Comparison of ENCODE assay signal across 18 mouse cellular contexts in the genomic region with DNA sequence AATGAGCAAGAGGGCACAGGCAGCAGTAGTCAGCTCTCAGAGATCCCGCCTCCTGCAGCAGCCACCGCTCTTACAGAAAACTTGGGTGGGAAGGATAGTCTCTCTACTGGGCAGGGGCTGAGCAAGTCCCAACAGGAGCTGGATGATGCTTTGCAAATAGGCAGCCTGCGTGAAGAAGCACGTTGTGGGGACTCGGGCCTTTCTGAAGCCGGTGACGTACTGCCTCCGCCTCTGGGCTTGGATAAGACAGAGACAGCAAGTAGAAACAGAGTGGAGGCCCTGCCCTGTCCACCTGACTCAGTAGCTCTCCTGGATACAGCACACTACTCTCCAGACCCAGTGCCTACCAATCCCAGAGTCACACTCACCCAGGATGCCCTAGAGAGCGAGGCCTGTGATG. TPM values are rescaled to one million over a fixed set of nuclear protein-coding genes. Genes with fewer than 3 reads are reported as not detected.
DNase-seq lines count a peak whose midpoint lies in the region; ATAC-seq lines count a peak whose summit lies in the region.
"Had no signal": no experiment of that assay in that cellular context is flagged by ENCODE, and none has a peak within 500 bp of the region (broad histone marks: within the 10 kb centered on the region; RNA-seq: fewer than 3 reads in every experiment).

No protein-coding gene starts in this region.

- H3K4me1 ChIP-seq in heart, embryonic 16.5 days (ENCODE audit: control insufficient read depth, insufficient read depth, low read length) = peaks cover 25% of the 10 kb centered on the region
- H3K4me1 ChIP-seq in heart, embryonic 12.5 days (replicated peaks) = peaks cover 42% of the 10 kb centered on the region
- no peaks in the 10 kb centered on the region for H3K4me1 ChIP-seq in stomach, embryonic 15.5 days
- H3K4me1 ChIP-seq: forebrain, embryonic 15.5 days had no signal

- peak overlapping the region; percentile 51; the same call in 1 of the 2 replicates for H3K27ac ChIP-seq in heart, embryonic 16.5 days (ENCODE audit: low read length)
- H3K27ac ChIP-seq in heart, embryonic 12.5 days (ENCODE audit: poor library complexity, severe bottlenecking) = no peak overlapping the region
- H3K27ac ChIP-seq in stomach, embryonic 15.5 days = no peak overlapping the region
- H3K27ac ChIP-seq: forebrain, embryonic 15.5 days; hindbrain, embryonic 10.5 days; hindbrain, embryonic 14.5 days; intestine, embryonic 15.5 days had no signal

- no peak for ATAC-seq in heart, embryonic 16.5 days (replicated peaks; ENCODE audit: extremely low read depth, insufficient read depth, low FRiP score)
- no peak for ATAC-seq in heart, embryonic 12.5 days (ENCODE audit: insufficient number of reproducible peaks, low FRiP score)
- peak; percentile 43; the same call in 1 of the 2 replicates for ATAC-seq in stomach, embryonic 15.5 days (ENCODE audit: insufficient read depth, low FRiP score, low read depth)
- ATAC-seq: activated CD4-positive, CD25-positive, alpha-beta regulatory T cell, adult 4 months; forebrain, embryonic 15.5 days; intestine, embryonic 15.5 days; Patski had no signal

- no peak overlapping the region for H3K9ac ChIP-seq in heart, embryonic 16.5 days (ENCODE audit: low read length)
- H3K9ac ChIP-seq in heart, embryonic 12.5 days = no peak overlapping the region
- H3K9ac ChIP-seq in stomach, embryonic 15.5 days = no peak overlapping the region
- H3K9ac ChIP-seq: forebrain, embryonic 15.5 days; hindbrain, embryonic 14.5 days; intestine, embryonic 15.5 days had no signal

- intact Hi-C loops in gastrocnemius, postnatal 14 days (cut with DNase I; ENCODE audit: low total_unique reads) = no loop called here
- intact Hi-C loops in left cerebral cortex, postnatal 36 days (cut with DNase I) = no loop called here

- DNase-seq in urinary bladder, postnatal 14 days (ENCODE audit: low spot score) = peak; percentile 49
- no peak for DNase-seq in urinary bladder, adult 2 months (ENCODE audit: low spot score)
- DNase-seq in gastrocnemius, postnatal 14 days = no peak
- no peak for DNase-seq in left cerebral cortex, postnatal 36 days (ENCODE audit: low spot score in 2 of 2)
- DNase-seq: adrenal gland, adult 8-10 months; adrenal gland, postnatal 36 days; cerebellum, adult 2 months; heart, adult 18-20 months had no signal

- 85% methylated on average over 9 of the region's 9 CpGs for WGBS in heart, embryonic 16.5 days
- WGBS in heart, embryonic 12.5 days = 91% methylated on average over 9 of the region's 9 CpGs
- WGBS in stomach, embryonic 15.5 days = 81% methylated on average over 9 of the region's 9 CpGs

- H3K9me3 ChIP-seq in heart, embryonic 16.5 days (replicated peaks; ENCODE audit: control insufficient read depth, low read length) = no peaks in the 10 kb centered on the region
- no peaks in the 10 kb centered on the region for H3K9me3 ChIP-seq in heart, embryonic 12.5 days (replicated peaks)
- H3K9me3 ChIP-seq in stomach, embryonic 15.5 days = no peaks in the 10 kb centered on the region
- H3K9me3 ChIP-seq: forebrain, embryonic 15.5 days; hindbrain, embryonic 10.5 days; intestine, embryonic 15.5 days had no signal

- no peak overlapping the region for H3K4me2 ChIP-seq in heart, embryonic 16.5 days (ENCODE audit: low read depth, low read length)
- H3K4me2 ChIP-seq in heart, embryonic 12.5 days = no peak overlapping the region
- H3K4me2 ChIP-seq in stomach, embryonic 15.5 days = no peak overlapping the region
- H3K4me2 ChIP-seq: forebrain, embryonic 15.5 days; heart, embryonic 11.5 days; hindbrain, embryonic 14.5 days; intestine, embryonic 15.5 days had no signal

- no peaks in the 10 kb centered on the region for H3K36me3 ChIP-seq in heart, embryonic 16.5 days (ENCODE audit: control insufficient read depth, insufficient read depth)
- no peaks in the 10 kb centered on the region for H3K36me3 ChIP-seq in heart, embryonic 12.5 days
- no peaks in the 10 kb centered on the region for H3K36me3 ChIP-seq in stomach, embryonic 15.5 days
- H3K36me3 ChIP-seq: forebrain, embryonic 15.5 days; hindbrain, embryonic 10.5 days; intestine, embryonic 15.5 days had no signal

- no peaks in the 10 kb centered on the region for H3K27me3 ChIP-seq in heart, embryonic 16.5 days (ENCODE audit: control insufficient read depth, insufficient read depth, low read length)
- H3K27me3 ChIP-seq in heart, embryonic 12.5 days (replicated peaks) = peaks cover 9% of the 10 kb centered on the region
- H3K27me3 ChIP-seq in stomach, embryonic 15.5 days (replicated peaks) = no peaks in the 10 kb centered on the region
- H3K27me3 ChIP-seq: forebrain, embryonic 15.5 days; intestine, embryonic 15.5 days; Patski had no signal

- H3K4me3 ChIP-seq in heart, embryonic 16.5 days (ENCODE audit: low read length) = no peak overlapping the region
- H3K4me3 ChIP-seq in heart, embryonic 12.5 days = no peak overlapping the region
- no peak overlapping the region for H3K4me3 ChIP-seq in stomach, embryonic 15.5 days (replicated peaks)
- H3K4me3 ChIP-seq: forebrain, embryonic 15.5 days; hindbrain, embryonic 10.5 days; intestine, embryonic 15.5 days had no signal

RNA-seq across cellular contexts. Expression of a gene that starts 47.1 kb away (rescaled TPM):
- polyA plus RNA-seq in heart, embryonic 16.5 days (2015; fragmentation: Nextera tagmentation; extraction: Ambion mirVana) = 45.0 and 47.0 TPM in 2 replicates
- 53.7 and 58.6 TPM in 2 replicates for polyA plus RNA-seq in heart, embryonic 12.5 days (2016; fragmentation: Nextera tagmentation; extraction: Ambion mirVana)
- polyA plus RNA-seq in urinary bladder, adult 2 months (2012; rRNA removed) = 67.5 and 88.1 TPM in 2 replicates
- polyA plus RNA-seq in stomach, embryonic 15.5 days (2015; fragmentation: Nextera tagmentation; extraction: Ambion mirVana) = 21.4 and 28.1 TPM in 2 replicates
- 100 to 1,000 TPM; 227 to 381 TPM for total RNA-seq in gastrocnemius, postnatal 14 days (2021)
- 10 to 100 TPM; 63.0 to 69.5 TPM for total RNA-seq in left cerebral cortex, postnatal 36 days (2021)

RNA-seq across cellular contexts. Expression of a gene that starts 51.4 kb away (rescaled TPM):
- polyA plus RNA-seq in heart, embryonic 16.5 days (2015; fragmentation: Nextera tagmentation; extraction: Ambion mirVana) = 123 and 132 TPM in 2 replicates
- polyA plus RNA-seq in heart, embryonic 12.5 days (2016; fragmentation: Nextera tagmentation; extraction: Ambion mirVana) = 138 and 142 TPM in 2 replicates
- 61.5 and 65.4 TPM in 2 replicates for polyA plus RNA-seq in urinary bladder, adult 2 months (2012; rRNA removed)
- polyA plus RNA-seq in stomach, embryonic 15.5 days (2015; fragmentation: Nextera tagmentation; extraction: Ambion mirVana) = 149 and 151 TPM in 2 replicates
- 10 to 100 TPM; 30.3 to 30.6 TPM for total RNA-seq in gastrocnemius, postnatal 14 days (2021)
- 10 to 100 TPM; 36.0 to 38.0 TPM for total RNA-seq in left cerebral cortex, postnatal 36 days (2021)
